Mouse (Mus musculus): ENCODE measurements around the gene Capn2.
A peak's percentile ranks its signal among the peaks of the same experiment; 100 is the strongest.

- no peak for TF ChIP-seq POLR2A (IDR thresholded peaks at IDR 0.05; ENCODE audit: extremely low read depth, insufficient read depth, low read length)
- peak; percentile 86 for TF ChIP-seq CTCF (IDR thresholded peaks at IDR 0.05; ENCODE audit: low read depth, low read length)
Measured at GRCm38 (mm10) chr1:182489803-182490452, 27.5 kb downstream of the Capn2 start.
